Mouse (Mus musculus) myocyte (in vitro differentiated cells): ENCODE data around the gene Dgkg.

Experiments used
- CEBPB ChIP-seq: IDR thresholded peaks from 2 replicates; pipeline ENCODE4 v1.6.1; 2011; ENCODE audit warnings: mild to moderate bottlenecking, moderate library complexity; ENCODE audit not compliant: poor library complexity, insufficient read depth, severe bottlenecking
- E2F4 ChIP-seq: IDR thresholded peaks from one replicate; pipeline ENCODE4 v1.6.1; 2011; ENCODE audit warnings: mild to moderate bottlenecking, control low read depth, moderate library complexity; ENCODE audit not compliant: insufficient read depth
- MAX ChIP-seq: IDR thresholded peaks from one replicate; pipeline ENCODE4 v1.6.1; 2011; ENCODE audit warnings: low read depth, mild to moderate bottlenecking, control low read depth
- MYOD1 ChIP-seq, 3 experiments: IDR thresholded peaks; one replicate each; pipeline ENCODE4 v1.6.1; 2011; ENCODE audit warnings: control low read depth in 2 of 3, low read depth in 2 of 3, mild to moderate bottlenecking in 2 of 3, moderate library complexity in 1 of 3; ENCODE audit not compliant: insufficient read length in 2 of 3, control insufficient read depth in 1 of 3
- MYOG ChIP-seq, 3 experiments: IDR thresholded peaks; one replicate each; pipeline ENCODE4 v1.6.1; 2011; ENCODE audit warnings: control low read depth in 2 of 3, low read depth in 2 of 3, mild to moderate bottlenecking in 2 of 3; ENCODE audit not compliant: insufficient read length in 2 of 3, control insufficient read depth in 1 of 3, insufficient read depth in 1 of 3
- POLR2A ChIP-seq: IDR thresholded peaks from one replicate; pipeline ENCODE4 v1.6.1; 2011; ENCODE audit warnings: low read depth, mild to moderate bottlenecking, control low read depth, moderate library complexity; ENCODE audit not compliant: insufficient read length
- POLR2AphosphoS2 ChIP-seq: IDR thresholded peaks from one replicate; pipeline ENCODE4 v1.6.1; 2011; ENCODE audit warnings: low read depth, control low read depth; ENCODE audit not compliant: insufficient read length
- REST ChIP-seq: IDR thresholded peaks from one replicate; pipeline ENCODE4 v1.6.1; 2011; ENCODE audit warnings: mild to moderate bottlenecking, control low read depth, moderate library complexity; ENCODE audit not compliant: insufficient read depth, insufficient read length
- SRF ChIP-seq: IDR thresholded peaks from one replicate; pipeline ENCODE4 v1.6.1; 2011; ENCODE audit warnings: low read depth; ENCODE audit not compliant: control insufficient read depth, insufficient read length
- TCF12 ChIP-seq: IDR thresholded peaks from one replicate; pipeline ENCODE4 v1.6.1; 2011; ENCODE audit warnings: mild to moderate bottlenecking, control low read depth; ENCODE audit not compliant: poor library complexity, insufficient read depth, severe bottlenecking
- TCF3 ChIP-seq: IDR thresholded peaks from one replicate; pipeline ENCODE4 v1.6.1; 2011; ENCODE audit warnings: low read depth, control low read depth; ENCODE audit not compliant: insufficient read length
- USF1 ChIP-seq: IDR thresholded peaks from one replicate; pipeline ENCODE4 v1.6.1; 2011; ENCODE audit warnings: low read depth, mild to moderate bottlenecking, control low read depth, moderate library complexity

DNA sequence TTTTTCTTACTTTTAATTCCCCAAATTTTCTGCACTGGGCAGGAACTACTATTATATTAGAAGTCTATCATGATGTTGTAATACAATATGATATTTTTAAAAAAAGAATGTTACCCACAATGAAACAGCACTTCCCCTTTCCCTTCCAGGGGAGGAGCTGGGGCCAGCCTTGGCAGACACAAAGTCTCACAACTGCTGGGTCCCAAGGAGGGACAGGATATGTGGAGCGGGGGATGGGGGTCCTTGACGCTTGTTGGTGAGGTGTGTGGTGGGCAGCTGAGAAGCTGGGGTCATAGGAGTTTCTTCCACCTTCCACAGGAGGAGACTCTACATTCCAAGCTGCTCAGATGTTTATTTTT is 2.6 kb downstream of the Dgkg start:
- no peak for TF ChIP-seq POLR2A
- no peak for TF ChIP-seq E2F4
- no peak for TF ChIP-seq TCF3
- TF ChIP-seq MAX = no peak
- no peak for TF ChIP-seq TCF12
- TF ChIP-seq USF1 = no peak
- TF ChIP-seq POLR2AphosphoS2 = no peak
- no peak for TF ChIP-seq MYOD1 (IDR thresholded peaks at IDR 0.05; ENCODE audit: control insufficient read depth in 1 of 3, insufficient read length in 2 of 3, low read depth in 2 of 3)
- no peak for TF ChIP-seq MYOG (IDR thresholded peaks at IDR 0.05; ENCODE audit: control insufficient read depth in 1 of 3, insufficient read depth in 1 of 3, insufficient read length in 2 of 3, low read depth in 2 of 3)
- TF ChIP-seq CEBPB = no peak
- no peak for TF ChIP-seq SRF
- no peak for TF ChIP-seq REST
